Mouse (Mus musculus) bone marrow macrophage, adult 2 months (primary cell): Measurements from ENCODE around the gene Nsun7. TPM values are rescaled to one million over a fixed set of nuclear protein-coding genes. Genes with fewer than 3 reads are reported as not detected.

Source experiments
- H3K27ac ChIP-seq: 2 replicates; pipeline ENCODE4 v1.5.1; 2012; ENCODE audit warnings: low read depth, low read length; ENCODE audit not compliant: insufficient read depth
- H3K4me1 ChIP-seq: 2 replicates; pipeline ENCODE4 v1.6.1; 2012; ENCODE audit warnings: low read length; ENCODE audit not compliant: control insufficient read depth, insufficient read depth
- H3K4me3 ChIP-seq: 2 replicates; pipeline ENCODE4 v1.5.1; 2012; ENCODE audit warnings: mild to moderate bottlenecking, low read length, moderate library complexity; ENCODE audit not compliant: insufficient read depth
- CTCF ChIP-seq: IDR thresholded peaks from 2 replicates; pipeline ENCODE4 v1.5.1; 2012; ENCODE audit warnings: low read depth, mild to moderate bottlenecking, low read length, moderate library complexity
- POLR2A ChIP-seq: IDR thresholded peaks from 2 replicates; pipeline ENCODE4 v1.6.1; 2012; ENCODE audit warnings: mild to moderate bottlenecking, low read depth, low read length, borderline replicate concordance
- polyA plus RNA-seq: library from polyadenylated mRNA; stranded (reverse); fragments of >200 nt; gene quantifications from 2 replicates; pipeline ENCODE4 v1.2.4, GENCODE M21; 2012; ENCODE audit not compliant: missing spikeins, insufficient read depth, insufficient read length

Gene Nsun7
- polyA plus RNA-seq, 1 experiment = not detected

- Histone ChIP-seq H3K4me1 (peaks cover 2% of the 10 kb centered on the region; the same call in 1 of the 2 replicates), H3K27ac (no peak overlapping the region), H3K4me3 (no peak overlapping the region)
- TF ChIP-seq POLR2A (no peak), CTCF (no peak)
Observed at GRCm38 (mm10) chr5:66305511-66305910, 45.8 kb downstream of the Nsun7 start.

- TF ChIP-seq POLR2A (no peak), CTCF (no peak)
- Histone ChIP-seq H3K27ac (no peak overlapping the region), H3K4me1 (peaks cover 2% of the 10 kb centered on the region; the same call in 1 of the 2 replicates), H3K4me3 (no peak overlapping the region)
Observed at GRCm38 (mm10) chr5:66310328-66310727, 50.6 kb downstream of the Nsun7 start.

- TF ChIP-seq POLR2A (no peak), CTCF (no peak)
- no peak overlapping the region for H3K27ac ChIP-seq
- peaks cover 2% of the 10 kb centered on the region; the same call in 1 of the 2 replicates for H3K4me1 ChIP-seq
- no peak overlapping the region for H3K4me3 ChIP-seq
Observed at GRCm38 (mm10) chr5:66310806-66311205, 51.1 kb downstream of the Nsun7 start.

GRCm38 (mm10) chr5:66315791-66316190 lies 56.1 kb downstream of the Nsun7 start:
- no peak overlapping the region for H3K27ac ChIP-seq
- TF ChIP-seq CTCF = no peak
- TF ChIP-seq POLR2A = no peak
- H3K4me3 ChIP-seq = no peak overlapping the region
- H3K4me1 ChIP-seq = peaks cover 2% of the 10 kb centered on the region

- Histone ChIP-seq H3K4me1 (peaks cover 19% of the 10 kb centered on the region), H3K27ac (no peak overlapping the region), H3K4me3 (no peak overlapping the region)
- TF ChIP-seq CTCF (peak; percentile 95), POLR2A (no peak)
Observed at GRCm38 (mm10) chr5:66319341-66319740, 59.6 kb downstream of the Nsun7 start.

GRCm38 (mm10) chr5:66319827-66320404 lies 60.2 kb downstream of the Nsun7 start:
- H3K4me3 ChIP-seq = no peak overlapping the region
- H3K27ac ChIP-seq = no peak overlapping the region
- TF ChIP-seq POLR2A (no peak), CTCF (no peak)
- H3K4me1 ChIP-seq = peaks cover 24% of the 10 kb centered on the region

- H3K4me3 ChIP-seq = no peak overlapping the region
- TF ChIP-seq CTCF = no peak
- TF ChIP-seq POLR2A = no peak
- H3K4me1 ChIP-seq = peaks cover 34% of the 10 kb centered on the region
- no peak overlapping the region for H3K27ac ChIP-seq
Observed at GRCm38 (mm10) chr5:66323131-66323530, 63.4 kb downstream of the Nsun7 start.

- H3K4me3 ChIP-seq = no peak overlapping the region
- TF ChIP-seq CTCF (no peak), POLR2A (no peak)
- H3K4me1 ChIP-seq = peaks cover 34% of the 10 kb centered on the region
- no peak overlapping the region for H3K27ac ChIP-seq
Observed at GRCm38 (mm10) chr5:66323603-66324002, 63.9 kb downstream of the Nsun7 start.

- Histone ChIP-seq H3K27ac (no peak overlapping the region), H3K4me3 (no peak overlapping the region), H3K4me1 (peaks cover 28% of the 10 kb centered on the region)
- TF ChIP-seq CTCF (peak; percentile 99), POLR2A (no peak)
Observed at GRCm38 (mm10) chr5:66326395-66326794, 66.7 kb downstream of the Nsun7 start.

- Histone ChIP-seq H3K4me3 (no peak overlapping the region), H3K4me1 (peaks cover 24% of the 10 kb centered on the region), H3K27ac (no peak overlapping the region)
- TF ChIP-seq CTCF = no peak
- TF ChIP-seq POLR2A = no peak
Observed at GRCm38 (mm10) chr5:66327949-66328726, 68.4 kb downstream of the Nsun7 start.
